Mouse (Mus musculus) ES-Bruce4 (cell line): ENCODE data around the gene Gm21994.
"Not testable (repeated sequence)": the region's sequence is repeated elsewhere in the genome, so short reads cannot be mapped to it uniquely, and the experiment has no call there.

ENCODE experiments used
- CTCF ChIP-seq: IDR thresholded peaks from one replicate; pipeline ENCODE4 v1.8.1; 2011; ENCODE audit warnings: low read depth, low read length
- EP300 ChIP-seq: IDR thresholded peaks from 2 replicates; pipeline ENCODE4 v1.6.1; 2011; ENCODE audit warnings: low read depth, low read length; ENCODE audit not compliant: insufficient read depth
- POLR2A ChIP-seq: IDR thresholded peaks from one replicate; pipeline ENCODE4 v1.8.1; 2011; ENCODE audit warnings: low read length; ENCODE audit not compliant: insufficient read depth

DNA sequence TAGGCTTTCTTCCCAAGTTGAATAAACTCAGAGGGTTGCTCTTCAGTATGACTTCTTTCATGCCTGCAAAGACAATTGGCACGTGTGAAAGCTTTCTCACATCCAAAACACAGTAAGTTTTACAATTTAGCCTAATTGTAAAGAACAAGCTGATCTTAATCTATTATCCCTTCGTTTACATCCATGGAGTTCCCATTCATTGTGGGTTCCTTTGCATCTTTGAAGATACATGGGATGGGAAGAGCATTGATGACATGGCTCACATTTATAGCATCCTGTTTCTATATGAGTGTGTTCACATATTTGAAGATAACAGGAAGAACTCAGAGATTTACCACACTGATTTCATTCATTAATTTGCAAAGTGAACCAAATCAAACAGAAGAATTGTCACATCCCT, at the start of gene Gm21994:
- TF ChIP-seq EP300, POLR2A, CTCF: not testable (repeated sequence)
